In the genomic region with DNA sequence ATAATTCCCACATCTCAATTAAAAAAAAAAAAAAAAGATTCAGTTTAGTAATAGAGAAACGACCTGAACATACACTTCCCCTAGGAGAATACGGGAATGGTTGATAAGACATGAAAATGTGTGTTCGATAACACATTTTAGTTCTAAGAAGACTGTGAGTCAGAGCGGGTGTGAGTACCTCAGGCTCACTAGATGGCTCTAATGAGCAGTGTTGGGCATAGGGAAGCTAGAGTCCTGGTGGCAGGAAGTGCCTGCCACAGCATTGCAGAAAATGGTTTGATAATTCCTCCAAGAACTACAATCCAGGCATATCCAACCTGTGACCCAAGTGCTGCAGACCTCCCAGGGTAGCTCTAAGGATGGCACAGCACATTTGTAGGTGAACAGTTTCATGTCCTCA, we compare ENCODE assay signal across 11 mouse cellular contexts.
DNase-seq lines count a peak whose midpoint lies in the region; ATAC-seq and TF ChIP-seq lines count a peak whose summit lies in the region.
"Had no signal": no experiment of that assay in that cellular context is flagged by ENCODE, and none has a peak within 500 bp of the region (broad histone marks: within the 10 kb centered on the region; RNA-seq: fewer than 3 reads in every experiment).

No protein-coding gene starts in this region.

- no peaks in the 10 kb centered on the region for H3K9me3 ChIP-seq in lung, postnatal 0 days (ENCODE audit: low read length)
- H3K9me3 ChIP-seq in MEL (replicated peaks; ENCODE audit: insufficient read depth, low read length): no peaks in the 10 kb centered on the region

- H3K4me2 ChIP-seq in lung, postnatal 0 days (replicated peaks; ENCODE audit: low read depth, low read length): no peak overlapping the region

- peaks cover 3% of the 10 kb centered on the region; the same call in 1 of the 2 replicates for H3K27me3 ChIP-seq in heart, adult 2 months (ENCODE audit: control insufficient read depth, insufficient read depth, low read length)
- H3K27me3 ChIP-seq in lung, postnatal 0 days (replicated peaks; ENCODE audit: insufficient read depth, low read length): peaks cover 13% of the 10 kb centered on the region; the same call in 1 of the 2 replicates
- H3K27me3 ChIP-seq in MEL (ENCODE audit: control insufficient read depth in 1 of 2, insufficient read depth in 2 of 2, low read length in 2 of 2): peaks cover 0 to 3% of the 10 kb centered on the region in 2 experiments; a peak in 2 of 4 replicates

- no peak overlapping the region for H3K9ac ChIP-seq in heart, adult 2 months (ENCODE audit: low read depth, low read length)
- no peak overlapping the region for H3K9ac ChIP-seq in lung, postnatal 0 days (replicated peaks; ENCODE audit: low read depth)
- no peak overlapping the region for H3K9ac ChIP-seq in MEL (ENCODE audit: control insufficient read depth, low read depth, low read length, poor library complexity, severe bottlenecking)

- no peaks in the 10 kb centered on the region for H3K4me1 ChIP-seq in heart, adult 2 months (ENCODE audit: control insufficient read depth, insufficient read depth, low read length)
- no peaks in the 10 kb centered on the region for H3K4me1 ChIP-seq in lung, postnatal 0 days (ENCODE audit: insufficient read depth, low read depth, low read length)
- no peaks in the 10 kb centered on the region for H3K4me1 ChIP-seq in MEL (ENCODE audit: control insufficient read depth in 1 of 2, insufficient read depth in 2 of 2, low read length in 2 of 2)

- no peak overlapping the region for H3K4me3 ChIP-seq in heart, adult 2 months
- no peak overlapping the region for H3K4me3 ChIP-seq in lung, postnatal 0 days (ENCODE audit: low read depth, low read length)
- H3K4me3 ChIP-seq in MEL (ENCODE audit: control insufficient read depth in 1 of 2, insufficient read depth in 1 of 2, low read depth in 2 of 2, low read length in 2 of 2): no peak overlapping the region
- H3K4me3 ChIP-seq: heart, embryonic 10.5 days; myocyte had no signal

- 15% methylated on average over 4 of the region's 4 CpGs for WGBS in heart, adult 2 months
- 22% methylated on average over 4 of the region's 4 CpGs for WGBS in lung, postnatal 0 days

- DNase-seq in heart, adult 2 months: no peak
- DNase-seq in heart, postnatal 36 days: no peak
- DNase-seq in lung, postnatal 0 days (ENCODE audit: low spot score): no peak
- DNase-seq in lung, postnatal 25 days (ENCODE audit: low spot score): no peak
- peak; percentile 30 for DNase-seq in MEL (ENCODE audit: low read depth, low spot score)
- peak; percentile 21 for DNase-seq in fibroblast of lung, adult 2 months (ENCODE audit: low read depth)
- DNase-seq in gastrocnemius, postnatal 25 days: no peak
- DNase-seq: thymus, postnatal 36 days had no signal

- intact Hi-C loops in heart, adult 2 months (cut with DNase I): no loop called here
- intact Hi-C loops in heart, postnatal 36 days (cut with DNase I): no loop called here

- no peak overlapping the region for H3K27ac ChIP-seq in heart, adult 2 months
- H3K27ac ChIP-seq in lung, postnatal 0 days (ENCODE audit: low read length): no peak overlapping the region
- no peak overlapping the region for H3K27ac ChIP-seq in MEL (ENCODE audit: control insufficient read depth, low read depth, low read length)
- H3K27ac ChIP-seq: heart, embryonic 10.5 days had no signal

- peak; percentile 46 for TF ChIP-seq RAD21 in MEL (IDR thresholded peaks at IDR 0.05; ENCODE audit: low read depth, low read length)

- TF ChIP-seq EP300 in heart, adult 2 months (IDR thresholded peaks at IDR 0.05; ENCODE audit: insufficient read depth, low read depth, low read length): no peak
- TF ChIP-seq EP300 in lung, postnatal 0 days (IDR thresholded peaks at IDR 0.05): no peak
- no peak for TF ChIP-seq EP300 in MEL (IDR thresholded peaks at IDR 0.05; ENCODE audit: low read depth in 1 of 2, low read length in 2 of 2)

- no peak for ATAC-seq in lung, postnatal 0 days
- ATAC-seq: hindbrain, embryonic 16.5 days had no signal

- peak; percentile 53 for TF ChIP-seq CTCF in heart, adult 2 months (IDR thresholded peaks at IDR 0.05)
- peak; percentile 46 for TF ChIP-seq CTCF in lung, postnatal 0 days (IDR thresholded peaks at IDR 0.05)
- TF ChIP-seq CTCF in MEL (IDR thresholded peaks at IDR 0.05 in 2 of 3, conservative IDR thresholded peaks at IDR 0.05 in 1 of 3; ENCODE audit: control insufficient read depth in 1 of 3, insufficient read depth in 1 of 3, low read depth in 2 of 3, low read length in 3 of 3, poor library complexity in 1 of 3, severe bottlenecking in 1 of 3): peak in 2 of 3 experiments; percentile 16 to 55; a peak in 3 of 6 replicates

- no peaks in the 10 kb centered on the region for H3K36me3 ChIP-seq in heart, adult 2 months (ENCODE audit: control insufficient read depth, insufficient read depth, low read length)
- H3K36me3 ChIP-seq in lung, postnatal 0 days (ENCODE audit: insufficient read depth, low read length): no peaks in the 10 kb centered on the region
- no peaks in the 10 kb centered on the region for H3K36me3 ChIP-seq in MEL (ENCODE audit: control insufficient read depth in 1 of 2, insufficient read depth in 2 of 2, low read length in 2 of 2)
- H3K36me3 ChIP-seq: heart, embryonic 10.5 days had no signal

- H3K79me2 ChIP-seq in heart, adult 2 months (replicated peaks; ENCODE audit: control insufficient read depth, insufficient read depth, low read length): no peaks in the 10 kb centered on the region
- H3K79me2 ChIP-seq in MEL (ENCODE audit: control insufficient read depth, insufficient read depth, low read length, poor library complexity): no peaks in the 10 kb centered on the region

- TF ChIP-seq POLR2A in heart, adult 2 months (IDR thresholded peaks at IDR 0.05; ENCODE audit: insufficient read depth, low read depth, low read length): no peak
- TF ChIP-seq POLR2A in MEL (IDR thresholded peaks at IDR 0.05; ENCODE audit: control insufficient read depth in 1 of 2, insufficient read depth in 1 of 2, low read depth in 1 of 2, low read length in 2 of 2, poor library complexity in 1 of 2): no peak

TF ChIP-seq in MEL, 35 proteins besides CTCF, POLR2A, EP300 and RAD21:
- TF ChIP-seq MAX (IDR thresholded peaks at IDR 0.05; ENCODE audit: low read length) (no peak), MXI1 (IDR thresholded peaks at IDR 0.05; ENCODE audit: low read depth, low read length) (no peak), JUND (IDR thresholded peaks at IDR 0.05; ENCODE audit: low read depth, low read length) (0 out of 2 replicates have a peak, but pooled peaks have one; percentile 13), UBTF (IDR thresholded peaks at IDR 0.05; ENCODE audit: borderline replicate concordance, insufficient read depth, low read depth, low read length) (no peak), USF2 (IDR thresholded peaks at IDR 0.05; ENCODE audit: borderline replicate concordance in 1 of 2, insufficient read depth in 1 of 2, low read depth in 1 of 2, low read length in 2 of 2) (no peak), ZMIZ1 (IDR thresholded peaks at IDR 0.05; ENCODE audit: low read depth, low read length) (no peak), RCOR1 (IDR thresholded peaks at IDR 0.05; ENCODE audit: low read depth, low read length) (no peak), GABPA (IDR thresholded peaks at IDR 0.05; ENCODE audit: low read depth, low read length) (no peak), SMC3 (IDR thresholded peaks at IDR 0.05; ENCODE audit: low read depth, low read length) (peak; percentile 60), POLR2AphosphoS2 (IDR thresholded peaks at IDR 0.05; ENCODE audit: low read length) (no peak), NELFE (IDR thresholded peaks at IDR 0.05; ENCODE audit: low read depth, low read length) (no peak), KAT2A (conservative IDR thresholded peaks at IDR 0.05; ENCODE audit: low read depth, low read length) (no peak), ZC3H11A (IDR thresholded peaks at IDR 0.05; ENCODE audit: low read depth, low read length) (peak; percentile 30), ELF1 (IDR thresholded peaks at IDR 0.05; ENCODE audit: low read depth, low read length) (no peak), NRF1 (IDR thresholded peaks at IDR 0.05; ENCODE audit: insufficient read depth, low read depth, low read length, poor library complexity, severe bottlenecking) (no peak)

Comparison
In these comparisons a context has a peak if more than half of its experiments do, and no peak if none do; other contexts are left out.
1. DNase-seq: peak in MEL (single experiment) and fibroblast of lung, adult 2 months (single experiment); none in heart, adult 2 months (0 of 2), heart, postnatal 36 days (0 of 2), lung, postnatal 0 days (single experiment), lung, postnatal 25 days (single experiment) and gastrocnemius, postnatal 25 days (single experiment).
2. Peak in every context shown above with its lines, with median percentiles within 50 percentile points of each other: CTCF ChIP-seq.